Mouse (Mus musculus) retina, adult 2 months (tissue): ENCODE data around the gene Rhot2.
"Not testable (repeated sequence)": the region's sequence is repeated elsewhere in the genome, so short reads cannot be mapped to it uniquely, and the experiment has no call there.

Experiments
- DNase-seq: peaks from one replicate; pipeline ENCODE4 v3.0.0-alpha.2; 2012; ENCODE audit warnings: low read depth, low spot score

Gene Rhot2

GRCm38 (mm10) chr17:25828223-25828594, 16.4 kb downstream of the Rhot2 start:
- no peak for DNase-seq

GRCm38 (mm10) chr17:25827546-25828222, 17.0 kb downstream of the Rhot2 start:
- DNase-seq, result no peak

- DNase-seq, result no peak
Observed at GRCm38 (mm10) chr17:25827011-25827410, 17.6 kb downstream of the Rhot2 start.

GRCm38 (mm10) chr17:25825984-25826570, 18.6 kb downstream of the Rhot2 start:
- no peak for DNase-seq

- no peak for DNase-seq
Observed at GRCm38 (mm10) chr17:25825311-25825710, 19.3 kb downstream of the Rhot2 start.

GRCm38 (mm10) chr17:25824362-25825142, 20.1 kb downstream of the Rhot2 start:
- no peak for DNase-seq

GRCm38 (mm10) chr17:25823452-25823851, 21.2 kb downstream of the Rhot2 start, which contains the start of gene Wdr24:
TSS of gene Wdr24 (plus strand) at chr17:25823627.
- DNase-seq, result peak; percentile 83

- DNase-seq, result no peak
Observed at GRCm38 (mm10) chr17:25818851-25819780, 25.5 kb downstream of the Rhot2 start.

GRCm38 (mm10) chr17:25817662-25818061, 27.0 kb downstream of the Rhot2 start:
- no peak for DNase-seq

GRCm38 (mm10) chr17:25813471-25813870, 31.2 kb downstream of the Rhot2 start:
- DNase-seq, result no peak

GRCm38 (mm10) chr17:25810890-25811289, 33.8 kb downstream of the Rhot2 start:
- DNase-seq, result no peak

GRCm38 (mm10) chr17:25809606-25810340, 34.9 kb downstream of the Rhot2 start:
- DNase-seq, result no peak

- DNase-seq, result peak; percentile 88
Observed at GRCm38 (mm10) chr17:25808789-25809605, 35.7 kb downstream of the Rhot2 start, which contains the start of gene Fbxl16. TSS of gene Fbxl16 (plus strand) at chr17:25809085.

GRCm38 (mm10) chr17:25808028-25808427, 36.6 kb downstream of the Rhot2 start:
- DNase-seq, result no peak

- DNase-seq, result not testable (repeated sequence)
Observed at GRCm38 (mm10) chr17:25807452-25807851, 37.2 kb downstream of the Rhot2 start.

GRCm38 (mm10) chr17:25806507-25806906, 38.1 kb downstream of the Rhot2 start:
- no peak for DNase-seq

- DNase-seq, result no peak
Observed at GRCm38 (mm10) chr17:25802825-25803517, 41.7 kb downstream of the Rhot2 start.

- no peak for DNase-seq
Observed at GRCm38 (mm10) chr17:25801029-25801428, 43.6 kb downstream of the Rhot2 start.

GRCm38 (mm10) chr17:25796951-25797369, 47.7 kb downstream of the Rhot2 start, which contains the start of gene Metrn:
TSS of gene Metrn (minus strand) at chr17:25797136.
- no peak for DNase-seq
